Mouse (Mus musculus) brain, adult 2 months (tissue): ENCODE data around the gene Tanc1.

Source experiments
- DNase-seq: peaks from one replicate; pipeline ENCODE4 v3.0.0; 2011; ENCODE audit warnings: low read depth, low spot score

Gene Tanc1

DNA sequence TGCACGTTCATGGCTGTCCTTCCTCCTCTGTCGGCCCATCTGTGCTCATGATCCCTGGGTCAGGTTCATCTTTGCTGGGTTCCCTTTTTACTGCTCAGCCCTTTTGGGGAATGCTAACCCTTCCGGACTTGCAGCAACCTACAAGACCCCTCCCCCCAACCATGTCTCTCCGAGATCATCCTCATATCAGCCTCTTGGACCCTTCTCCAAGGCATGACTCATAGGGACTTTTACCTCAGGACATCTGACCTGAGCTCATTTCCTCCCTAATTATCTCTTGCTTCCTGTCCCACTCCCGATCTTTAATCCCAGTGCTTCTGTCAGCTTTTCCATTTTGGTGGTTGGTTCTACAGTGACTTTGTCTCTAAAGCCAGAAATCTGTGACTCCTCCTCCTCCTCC, 68.9 kb downstream of the Tanc1 start:
- no peak for DNase-seq

DNA sequence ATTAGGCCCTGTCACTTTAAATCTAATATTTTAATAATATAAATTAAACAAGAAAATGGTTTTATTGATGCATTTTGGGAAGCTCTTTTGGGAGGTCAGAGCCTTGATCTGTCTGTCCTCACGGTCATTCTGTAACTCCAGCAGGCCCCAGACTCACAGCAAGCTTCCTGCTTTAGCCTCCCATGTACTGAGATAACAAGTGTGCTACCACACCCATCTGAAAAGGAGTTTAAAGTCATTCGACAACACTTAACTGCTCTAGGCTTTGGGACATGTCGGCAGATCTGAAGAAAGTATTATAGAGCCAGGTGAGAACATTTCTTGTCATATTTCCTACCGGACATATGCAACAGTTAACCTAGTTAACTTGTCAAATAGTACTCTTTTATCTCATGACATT, 69.3 kb downstream of the Tanc1 start:
- no peak for DNase-seq

GRCm38 (mm10) chr2:59684864-59685605, 73.2 kb downstream of the Tanc1 start:
- DNase-seq, result no peak

GRCm38 (mm10) chr2:59685606-59685950, 73.7 kb downstream of the Tanc1 start:
- DNase-seq, result no peak

DNA sequence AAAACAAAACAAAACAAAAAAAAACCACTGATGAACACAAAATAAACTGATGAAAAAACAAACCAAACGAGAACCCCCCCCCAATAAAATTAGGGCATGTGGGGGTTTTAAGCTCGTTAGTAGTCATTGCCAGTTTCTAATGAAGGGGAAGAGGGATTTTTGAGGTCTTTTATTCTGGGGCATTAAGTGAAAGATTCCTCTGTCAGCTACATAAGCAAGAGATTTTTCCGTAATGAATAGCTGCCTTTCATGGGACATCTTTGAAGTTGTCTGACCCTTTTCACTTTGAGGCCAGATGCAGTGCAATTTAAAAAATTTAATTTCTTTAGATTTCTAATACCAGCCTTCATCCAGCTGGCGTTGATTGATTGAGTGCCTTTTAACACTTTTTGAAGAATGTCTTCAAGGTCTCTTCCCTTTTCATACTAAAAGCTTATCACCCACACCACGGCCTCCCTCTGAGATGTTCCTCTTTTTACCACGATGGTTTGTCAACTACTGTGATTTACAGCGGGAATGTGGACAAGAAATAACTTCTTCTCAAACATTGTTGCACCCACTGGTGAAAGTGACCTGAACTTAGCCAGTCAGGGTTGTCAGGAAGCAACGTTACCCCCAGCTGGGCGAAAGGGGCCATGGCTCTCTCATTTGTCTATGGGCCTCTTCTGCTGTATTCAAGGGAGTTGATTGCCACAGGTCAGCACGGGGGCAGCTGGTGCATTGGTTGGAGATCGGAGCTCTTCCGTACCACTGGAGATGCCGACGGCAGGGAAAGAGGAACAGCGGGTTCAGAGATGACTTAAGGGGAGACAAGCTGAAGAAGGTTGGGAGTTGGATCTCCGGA, 76.6 kb downstream of the Tanc1 start:
- no peak for DNase-seq

DNA sequence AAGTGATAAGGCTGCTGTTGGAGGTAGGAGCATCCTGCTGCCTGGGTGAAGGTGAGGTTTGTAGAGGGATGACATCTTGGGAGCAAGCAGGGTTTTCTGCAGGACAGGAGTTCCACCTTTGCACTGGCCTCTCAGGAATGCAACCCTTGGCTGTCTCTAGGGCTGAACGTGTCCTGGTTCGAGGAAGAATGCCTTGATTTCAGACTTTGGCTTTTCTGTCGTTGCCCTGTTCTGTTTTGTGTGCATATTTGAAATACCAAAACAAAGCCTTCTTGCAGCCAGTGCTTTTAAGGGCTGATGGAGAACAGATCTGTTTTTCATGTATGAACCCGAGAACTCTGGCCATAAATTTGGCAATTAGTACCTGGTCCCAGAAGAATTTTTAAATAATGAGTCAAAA, 79.3 kb downstream of the Tanc1 start:
- DNase-seq, result no peak

GRCm38 (mm10) chr2:59693473-59693872, 81.6 kb downstream of the Tanc1 start:
- no peak for DNase-seq

GRCm38 (mm10) chr2:59697123-59697522, 85.3 kb downstream of the Tanc1 start:
- no peak for DNase-seq

DNA sequence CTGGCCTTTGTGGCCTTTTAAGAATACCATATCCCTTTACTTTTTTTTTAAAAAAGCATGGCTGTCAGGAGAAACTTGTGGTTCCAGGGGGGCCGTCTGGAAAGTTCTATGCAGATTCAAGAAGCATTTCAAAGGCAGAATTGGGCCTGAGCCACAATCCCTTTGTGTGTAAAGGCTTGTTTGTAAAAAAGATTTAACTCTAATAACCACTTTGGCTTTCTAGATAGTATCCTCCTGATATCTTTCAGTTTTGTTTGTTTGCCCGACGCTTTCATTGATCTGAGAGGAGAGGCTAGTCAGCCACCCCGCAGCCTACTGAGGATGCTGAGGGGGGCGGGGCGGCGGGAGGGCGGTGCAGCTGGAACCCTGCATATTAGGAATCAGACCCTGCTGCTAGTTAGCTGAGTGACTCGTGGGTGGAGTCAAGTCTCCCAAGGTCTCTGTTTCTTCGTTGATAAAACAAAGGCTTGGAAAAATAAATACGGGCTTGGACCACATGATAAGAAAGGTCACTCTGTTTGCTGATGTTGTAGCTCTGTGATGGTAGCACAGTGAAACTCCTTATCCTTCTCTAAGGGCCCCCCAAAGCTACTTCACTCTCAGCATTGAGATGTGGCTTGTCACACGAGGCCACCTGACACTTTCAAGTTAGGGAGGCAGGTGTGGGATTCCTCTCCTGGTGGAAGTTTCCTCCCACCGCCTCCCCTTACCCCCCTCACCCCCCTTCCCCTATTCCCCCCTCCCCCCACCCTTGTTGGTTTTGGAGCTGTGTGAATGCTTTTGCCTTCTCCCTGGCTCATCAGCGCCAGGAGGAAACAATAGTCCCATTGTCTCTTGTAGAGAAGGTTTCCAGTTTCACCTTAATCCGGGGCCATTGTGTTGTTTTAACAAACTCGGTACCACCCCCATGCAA, 86.1 kb downstream of the Tanc1 start:
- peak; percentile 62 for DNase-seq

GRCm38 (mm10) chr2:59698635-59699300, 86.9 kb downstream of the Tanc1 start:
- no peak for DNase-seq

DNA sequence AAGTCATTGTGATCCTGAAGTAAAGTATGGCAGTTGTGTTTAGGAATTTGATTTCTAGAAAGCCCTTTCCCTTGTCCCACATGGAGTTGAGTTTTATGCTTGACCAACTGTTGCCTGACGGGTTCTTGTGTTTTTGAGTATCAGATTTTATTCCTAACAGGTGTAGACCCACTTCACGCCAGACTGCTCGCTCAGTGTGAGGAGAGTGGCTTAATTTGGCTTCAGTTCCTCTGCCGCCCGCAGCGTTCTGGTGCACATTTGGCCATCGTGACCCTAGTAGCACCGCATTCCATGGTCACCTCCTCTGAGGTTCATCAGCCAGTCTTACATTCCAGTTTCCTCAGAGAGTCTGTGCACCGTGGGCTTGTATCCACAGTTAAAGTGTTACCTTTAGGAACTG, 88.1 kb downstream of the Tanc1 start:
- DNase-seq, result peak; percentile 85

GRCm38 (mm10) chr2:59705221-59705620, 93.4 kb downstream of the Tanc1 start:
- no peak for DNase-seq

DNA sequence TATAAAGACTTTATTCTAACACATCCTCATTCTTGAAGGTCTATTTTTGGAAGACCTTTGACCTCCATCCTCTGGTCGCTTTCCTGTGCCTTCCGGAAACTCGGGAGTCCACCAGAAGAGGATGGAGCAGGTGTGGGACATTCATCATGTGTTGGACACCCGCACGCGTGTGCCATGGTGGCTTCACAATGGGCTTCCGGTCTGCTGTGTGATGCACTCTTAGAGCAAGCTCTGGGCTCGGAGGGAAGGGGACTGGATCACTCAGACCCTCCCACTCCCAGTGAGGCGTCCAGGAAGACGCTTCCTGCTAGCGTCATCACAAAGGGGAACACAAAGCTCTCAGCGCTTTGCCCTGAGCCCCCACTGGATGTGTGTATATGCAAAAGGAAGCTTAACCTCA, 95.0 kb downstream of the Tanc1 start:
- no peak for DNase-seq

GRCm38 (mm10) chr2:59707922-59708706, 96.3 kb downstream of the Tanc1 start:
- no peak for DNase-seq

DNA sequence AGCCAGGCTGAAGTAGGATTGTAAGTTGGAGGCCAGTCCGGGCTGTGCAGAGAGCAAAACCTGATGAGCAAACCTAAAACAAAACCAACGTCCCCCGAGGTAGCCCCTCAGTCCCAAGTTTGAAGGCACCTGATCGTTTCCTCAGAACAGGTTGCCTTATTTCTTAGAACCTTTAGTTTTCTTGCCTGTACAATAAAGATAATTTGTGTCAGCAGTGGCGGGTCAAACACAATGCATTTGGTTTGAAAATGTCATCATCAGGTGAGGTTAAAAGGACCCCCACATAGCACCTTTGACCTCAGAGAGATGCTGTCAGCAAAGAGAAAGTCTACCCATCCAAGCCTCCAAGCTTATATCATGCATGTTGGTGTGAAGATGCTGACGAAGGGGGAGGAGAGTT, 98.9 kb downstream of the Tanc1 start:
- DNase-seq, result no peak

GRCm38 (mm10) chr2:59711992-59712391, 100.2 kb downstream of the Tanc1 start:
- DNase-seq, result no peak

GRCm38 (mm10) chr2:59712484-59712883, 100.6 kb downstream of the Tanc1 start:
- no peak for DNase-seq

- peak; percentile 49 for DNase-seq
Measured at GRCm38 (mm10) chr2:59713626-59714556, 102.0 kb downstream of the Tanc1 start.

DNA sequence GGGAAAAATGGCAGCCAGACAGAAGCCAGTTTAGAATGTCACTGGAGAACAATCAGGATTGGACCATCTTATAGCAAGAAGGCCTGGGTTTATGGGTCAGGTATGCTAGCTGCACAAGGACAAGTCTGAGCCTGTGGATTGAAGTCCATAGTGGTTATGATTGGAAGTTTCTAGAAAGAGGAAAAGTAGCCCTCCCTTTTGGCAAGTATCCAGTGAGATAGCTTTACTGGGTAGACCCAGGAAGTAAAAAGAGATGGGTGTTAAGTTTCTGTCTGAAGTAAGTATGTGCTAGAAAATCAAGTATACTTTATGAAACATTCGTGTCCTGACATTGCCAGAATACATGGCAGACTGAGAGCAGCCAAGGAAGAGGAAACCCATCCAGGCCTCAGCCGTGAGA, 103.2 kb downstream of the Tanc1 start:
- DNase-seq, result no peak

DNA sequence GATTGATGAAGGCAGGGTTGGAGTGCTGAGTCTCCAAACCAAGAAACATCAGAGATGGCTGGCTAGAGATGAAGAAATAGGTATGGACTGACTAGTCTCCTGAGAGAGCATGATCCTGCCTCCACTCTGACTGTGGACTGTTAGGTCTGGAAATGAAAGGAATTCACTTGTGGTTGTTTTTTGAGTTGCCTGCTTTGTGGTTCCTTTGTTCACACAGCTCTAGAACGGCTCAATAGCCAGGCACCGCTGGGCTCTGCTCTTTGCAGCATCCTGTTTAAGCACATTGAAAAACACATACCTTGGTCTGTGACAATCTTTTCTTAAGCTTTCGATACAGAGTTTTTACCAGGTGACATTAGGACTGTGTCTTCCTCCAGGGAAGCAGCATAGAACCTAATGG, 104.6 kb downstream of the Tanc1 start:
- no peak for DNase-seq
